Mouse (Mus musculus) splenic B cell, adult 2 months (primary cell): ENCODE data around the gene Actn1.
A peak's percentile ranks its signal among the peaks of the same experiment; 100 is the strongest.
"Not testable (repeated sequence)": the region's sequence is repeated elsewhere in the genome, so short reads cannot be mapped to it uniquely, and the experiment has no call there.

ENCODE experiments used
- DNase-seq: peaks from one replicate; pipeline ENCODE4 v3.0.0-alpha.2; 2011; ENCODE audit warnings: low read depth, low spot score
- H3K27me3 ChIP-seq: 2 replicates; pipeline ENCODE4 v1.6.1; 2012; ENCODE audit warnings: mild to moderate bottlenecking, low read length, moderate library complexity, mixed read lengths; ENCODE audit not compliant: control insufficient read depth, poor library complexity, insufficient read depth, severe bottlenecking
- H3K36me3 ChIP-seq: 2 replicates; pipeline ENCODE4 v1.6.1; 2012; ENCODE audit warnings: mild to moderate bottlenecking, low read length, moderate library complexity, mixed read lengths; ENCODE audit not compliant: control insufficient read depth, poor library complexity, insufficient read depth, severe bottlenecking

Actn1 gene

DNA sequence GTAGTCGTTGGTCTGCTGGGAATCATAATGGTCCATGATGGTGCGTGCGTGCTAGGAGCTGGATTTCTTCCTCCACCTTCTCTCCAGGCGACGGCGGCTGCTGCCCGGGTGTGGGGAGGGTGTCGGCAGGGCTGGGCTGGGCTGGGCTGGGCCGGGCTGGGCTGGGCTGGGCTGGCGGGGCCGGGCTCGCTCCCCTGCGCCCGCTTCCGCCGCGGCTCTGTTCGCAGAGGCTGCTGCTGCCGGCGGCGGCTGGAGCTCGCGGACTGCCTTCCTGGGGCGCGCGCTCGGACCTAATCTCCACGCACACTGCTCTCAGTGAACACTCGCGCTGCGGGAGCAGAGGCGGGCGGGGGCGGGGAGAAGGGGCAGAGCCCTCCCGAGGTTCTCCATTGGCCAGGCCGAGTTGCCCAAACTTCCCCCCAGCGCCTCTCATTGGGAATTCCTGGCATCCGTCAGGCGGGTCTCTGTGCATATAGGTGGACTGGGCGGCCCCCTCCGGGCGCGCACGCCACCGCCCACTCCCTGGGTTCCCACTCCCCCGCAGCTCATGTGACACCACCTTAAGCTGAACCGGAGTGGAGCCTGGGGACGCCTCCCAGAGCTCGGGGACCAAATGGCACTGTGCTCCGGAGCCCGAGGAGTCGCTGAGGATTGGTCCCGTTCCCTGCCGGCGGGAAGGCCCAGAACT lies at the start of gene Actn1:
TSS of gene Actn1 (minus strand) at position 316 of the 688 bp plus-strand sequence.
- H3K36me3 ChIP-seq: no peaks in the 10 kb centered on the region
- peak; percentile 47 for DNase-seq

DNA sequence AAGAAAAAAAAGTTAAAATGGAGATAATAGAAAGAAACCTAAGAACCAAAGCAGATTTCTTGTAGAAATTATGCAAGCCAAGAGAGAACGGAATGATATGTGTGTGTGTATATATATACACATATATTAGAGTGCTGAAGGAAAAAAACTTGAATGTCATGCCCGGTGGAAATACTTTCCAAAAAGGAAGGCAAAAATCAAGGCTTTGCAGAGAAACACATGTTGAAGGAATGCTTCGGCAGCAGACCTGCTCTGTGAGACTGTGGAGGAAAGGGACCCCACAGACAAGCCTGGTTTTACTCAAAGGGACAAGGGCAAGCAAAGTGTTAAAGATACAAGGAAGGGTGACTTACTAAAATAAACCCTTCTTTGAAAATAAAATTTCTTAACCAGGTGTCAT lies 47.4 kb upstream of the Actn1 start:
- H3K27me3 ChIP-seq: no peaks in the 10 kb centered on the region
- no peaks in the 10 kb centered on the region for H3K36me3 ChIP-seq
- DNase-seq: no peak

More for the DNA sequence above, at the start of gene Actn1:
- no peaks in the 10 kb centered on the region; the same call in 1 of the 2 replicates for H3K27me3 ChIP-seq

DNA sequence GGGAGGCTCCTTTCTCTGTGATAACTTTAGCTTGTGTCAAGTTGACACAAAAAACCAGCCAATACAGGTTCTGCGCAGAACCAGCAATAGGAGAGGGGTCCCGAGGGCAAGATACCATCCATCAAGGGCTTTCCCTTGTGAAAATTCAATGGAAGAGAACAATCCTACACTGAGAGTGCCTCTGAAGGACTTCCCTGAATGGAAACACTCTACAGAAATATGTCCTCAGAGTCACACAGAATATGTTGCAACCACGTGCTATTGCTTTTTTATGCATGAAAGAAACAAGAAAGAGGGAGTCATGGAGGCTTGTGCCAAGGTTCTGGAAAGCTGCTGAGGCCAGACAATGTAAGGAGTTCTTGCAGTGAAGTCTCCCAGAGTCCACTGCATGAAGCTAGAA lies 44.3 kb upstream of the Actn1 start:
- no peak for DNase-seq
- Histone ChIP-seq H3K36me3 (no peaks in the 10 kb centered on the region), H3K27me3 (no peaks in the 10 kb centered on the region)

DNA sequence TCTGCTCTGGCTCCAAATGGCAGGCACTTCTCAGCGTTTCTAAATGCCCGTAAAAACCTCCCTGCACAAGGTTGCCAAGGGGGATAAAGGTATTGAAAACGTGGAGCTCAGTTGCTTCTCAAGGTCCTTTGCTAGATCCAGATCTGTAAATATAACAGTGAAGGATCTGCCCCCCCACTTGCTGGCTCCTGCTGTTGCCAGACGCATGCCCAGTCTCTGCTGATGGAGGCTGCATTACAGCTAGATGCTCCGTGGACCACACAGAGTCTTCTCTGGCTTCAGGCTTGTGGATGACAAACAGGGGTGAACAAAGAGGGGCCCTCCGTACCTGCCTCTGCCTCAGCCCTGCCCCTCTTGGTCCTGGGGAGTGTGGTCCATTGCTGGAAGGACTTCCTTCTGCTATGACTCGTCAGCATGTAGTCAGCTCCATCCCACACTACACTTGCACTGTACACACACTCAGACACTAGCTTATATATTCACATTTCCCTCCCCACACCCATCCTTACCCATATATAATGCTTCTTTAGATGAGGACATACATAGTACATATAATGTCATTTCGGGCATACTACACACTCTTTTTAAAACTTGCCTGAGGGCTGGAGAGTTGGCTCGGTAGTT lies 40.8 kb upstream of the Actn1 start:
- DNase-seq: no peak

DNA sequence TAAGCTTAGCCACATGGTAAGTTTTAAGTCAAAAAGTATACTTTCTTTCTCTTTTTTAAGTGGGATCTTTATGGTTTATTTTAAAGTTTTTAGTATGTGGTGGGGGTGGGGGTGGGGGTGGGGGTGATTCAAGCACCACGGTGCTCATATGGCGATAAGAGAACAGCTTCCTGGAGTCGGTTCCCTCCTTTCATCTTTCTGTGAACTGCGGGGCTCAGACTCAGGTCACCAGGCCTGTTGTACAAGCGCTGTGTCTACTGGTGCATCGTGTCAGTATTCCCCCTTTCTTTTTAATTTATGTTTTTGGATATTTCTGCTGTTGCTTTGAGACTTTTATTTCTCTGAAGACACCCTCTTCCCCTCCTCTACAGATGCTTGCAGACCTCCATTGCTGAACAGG lies 38.5 kb upstream of the Actn1 start:
- Histone ChIP-seq H3K36me3 (no peaks in the 10 kb centered on the region), H3K27me3 (no peaks in the 10 kb centered on the region)
- no peak for DNase-seq

More for the DNA sequence above, 40.8 kb upstream of the Actn1 start:
- Histone ChIP-seq H3K27me3 (no peaks in the 10 kb centered on the region), H3K36me3 (no peaks in the 10 kb centered on the region)

DNA sequence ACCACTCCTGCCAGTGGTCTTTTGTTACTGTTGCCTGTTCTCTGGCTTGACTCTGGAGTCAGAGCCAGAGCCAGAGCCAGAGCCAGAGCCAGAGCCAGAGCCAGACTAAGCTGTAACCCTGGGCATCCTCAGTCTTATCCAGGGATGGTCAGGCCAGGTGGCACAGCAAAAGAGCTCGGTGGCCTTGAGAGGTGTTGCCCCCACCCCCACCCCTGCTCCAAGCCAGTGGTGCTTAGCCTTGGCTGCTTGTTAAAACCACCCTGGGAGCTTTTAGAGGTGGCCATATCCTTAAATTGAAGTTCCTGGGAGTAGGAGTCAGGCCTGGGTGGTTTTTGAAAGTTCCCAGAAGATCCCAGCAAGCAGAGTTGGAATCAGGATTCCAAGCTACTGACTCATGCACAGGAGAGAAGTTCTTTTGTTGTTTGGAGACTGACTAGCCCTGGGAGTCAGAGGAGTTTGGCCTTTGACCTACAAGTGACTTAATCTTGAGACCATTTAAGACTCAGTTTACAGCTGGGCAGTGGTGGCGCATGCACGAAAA lies 31.8 kb upstream of the Actn1 start:
- Histone ChIP-seq H3K27me3 (no peaks in the 10 kb centered on the region), H3K36me3 (no peaks in the 10 kb centered on the region)
- DNase-seq: no peak

DNA sequence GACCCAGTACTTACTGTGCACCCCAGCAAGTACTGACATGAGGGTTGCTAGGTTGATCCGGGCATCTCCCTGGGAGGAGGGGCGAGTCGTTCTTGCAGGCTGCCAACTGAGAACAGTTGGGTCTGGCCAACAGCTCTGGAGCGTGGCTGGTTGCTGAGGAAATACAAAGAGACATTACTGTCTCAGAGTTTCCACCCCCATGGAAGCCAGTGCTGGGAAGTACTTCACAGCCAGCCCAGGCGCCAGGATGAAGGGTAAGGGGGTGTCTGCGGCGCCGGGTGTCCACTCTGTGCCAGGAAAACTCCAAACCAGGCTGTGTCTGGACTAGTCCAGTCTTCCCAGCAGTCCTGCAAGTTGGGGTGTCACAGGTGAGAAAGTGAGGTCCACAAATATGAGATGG lies 30.8 kb upstream of the Actn1 start:
- H3K27me3 ChIP-seq: no peaks in the 10 kb centered on the region
- no peaks in the 10 kb centered on the region for H3K36me3 ChIP-seq
- no peak for DNase-seq

DNA sequence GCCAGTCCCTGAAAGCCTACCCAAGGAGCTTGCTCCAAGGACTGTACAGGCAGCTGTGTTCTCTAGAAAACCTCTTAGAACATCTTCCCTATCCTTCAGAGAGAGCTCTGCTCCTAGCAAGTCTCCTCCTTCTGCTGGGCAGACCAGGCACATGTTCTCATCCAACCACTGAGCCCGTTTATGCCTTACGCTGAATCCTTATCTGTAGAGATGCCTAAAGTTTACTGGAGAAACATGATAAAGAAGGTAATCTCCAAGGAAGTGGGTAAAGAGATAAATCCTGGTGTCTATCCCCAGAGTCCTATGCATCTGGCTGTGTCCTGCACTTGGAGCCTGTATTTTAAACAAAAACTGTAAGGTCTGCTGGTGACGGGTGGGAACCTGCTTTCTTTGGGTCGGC lies 30.3 kb upstream of the Actn1 start:
- no peak for DNase-seq
- Histone ChIP-seq H3K27me3 (no peaks in the 10 kb centered on the region), H3K36me3 (no peaks in the 10 kb centered on the region)

DNA sequence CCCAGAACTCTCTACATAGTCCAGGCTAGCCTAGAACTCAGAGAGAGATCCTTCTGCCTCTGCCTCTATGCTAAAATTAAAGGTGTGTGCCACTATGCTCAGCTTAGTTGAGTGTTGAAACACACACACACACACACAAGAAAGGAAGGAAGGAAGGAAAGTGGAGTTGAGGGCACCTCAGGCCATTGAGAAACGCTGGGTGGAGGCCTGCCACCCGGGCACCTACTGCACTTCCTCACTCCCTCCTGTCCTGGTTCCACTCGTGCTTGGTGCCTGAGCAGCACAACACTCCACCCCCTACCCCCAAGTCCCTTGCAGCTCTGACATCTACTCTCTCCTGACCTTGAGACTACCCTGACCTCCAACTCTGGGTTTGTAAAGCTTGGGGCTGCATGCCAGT lies 29.6 kb upstream of the Actn1 start:
- no peak for DNase-seq
- H3K27me3 ChIP-seq: no peaks in the 10 kb centered on the region

DNA sequence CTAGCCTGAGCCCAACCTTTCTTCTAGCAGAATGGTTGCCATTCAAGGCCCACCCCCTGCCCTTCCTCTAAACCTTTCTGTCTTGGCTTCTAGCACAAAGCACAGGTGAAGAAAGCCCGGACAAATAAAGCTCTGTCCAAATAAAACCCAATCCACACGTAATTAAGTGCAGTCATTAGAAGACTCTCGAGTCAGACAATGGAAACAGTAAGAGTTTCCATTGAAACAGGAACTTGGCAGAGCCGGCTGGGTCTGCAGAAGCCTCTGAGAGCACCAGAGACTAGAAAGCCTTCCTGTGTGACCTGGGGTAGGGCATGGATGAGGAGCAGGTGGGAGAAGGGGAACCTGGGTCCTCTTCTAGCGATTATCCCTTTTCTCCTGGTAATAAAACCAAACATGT lies 25.7 kb upstream of the Actn1 start:
- DNase-seq: peak; percentile 13
- Histone ChIP-seq H3K36me3 (no peaks in the 10 kb centered on the region), H3K27me3 (no peaks in the 10 kb centered on the region)

More for the DNA sequence above, 29.6 kb upstream of the Actn1 start:
- no peaks in the 10 kb centered on the region for H3K36me3 ChIP-seq

DNA sequence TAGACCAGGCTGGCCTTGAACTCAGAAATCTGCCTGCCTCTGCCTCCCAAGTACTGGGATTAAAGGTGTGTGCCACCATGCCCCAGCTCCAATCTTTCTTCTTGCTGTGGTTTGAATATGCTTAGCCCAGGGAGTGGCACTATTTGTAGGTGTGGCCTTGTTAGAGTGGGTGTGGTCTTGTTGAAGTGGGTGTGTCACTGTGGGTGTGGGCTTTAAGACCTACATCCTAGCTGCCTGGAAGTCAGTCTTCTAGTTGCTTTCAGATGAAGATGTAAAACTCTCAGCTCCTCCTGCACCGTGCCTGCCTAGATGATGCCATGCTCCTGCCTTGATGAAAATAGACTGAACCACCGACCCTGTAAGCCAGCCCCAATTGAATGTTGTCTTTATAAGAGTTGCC lies 24.1 kb upstream of the Actn1 start:
- not testable (repeated sequence) for H3K27me3 ChIP-seq, H3K36me3 ChIP-seq, DNase-seq

DNA sequence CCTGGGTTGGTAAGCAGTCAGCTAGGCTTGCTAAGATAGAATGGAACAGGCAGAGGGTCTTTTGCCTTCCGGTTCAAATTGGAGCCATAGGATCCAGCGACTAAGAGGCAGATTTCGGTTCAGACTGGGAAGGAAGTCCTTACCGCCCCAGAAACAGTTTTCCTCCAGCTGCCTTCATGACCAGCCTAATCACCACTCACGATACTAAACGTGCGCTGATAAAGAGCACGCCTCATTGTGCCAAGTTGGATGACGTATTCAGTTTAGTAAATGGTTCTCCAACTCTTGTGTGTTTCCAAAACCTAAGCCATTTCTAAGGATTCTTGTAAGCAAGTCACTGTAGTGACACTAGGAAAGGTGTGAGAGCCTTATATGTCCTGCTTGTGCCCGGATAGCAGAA lies 18.7 kb upstream of the Actn1 start:
- Histone ChIP-seq H3K36me3 (no peaks in the 10 kb centered on the region), H3K27me3 (no peaks in the 10 kb centered on the region)
- DNase-seq: no peak

DNA sequence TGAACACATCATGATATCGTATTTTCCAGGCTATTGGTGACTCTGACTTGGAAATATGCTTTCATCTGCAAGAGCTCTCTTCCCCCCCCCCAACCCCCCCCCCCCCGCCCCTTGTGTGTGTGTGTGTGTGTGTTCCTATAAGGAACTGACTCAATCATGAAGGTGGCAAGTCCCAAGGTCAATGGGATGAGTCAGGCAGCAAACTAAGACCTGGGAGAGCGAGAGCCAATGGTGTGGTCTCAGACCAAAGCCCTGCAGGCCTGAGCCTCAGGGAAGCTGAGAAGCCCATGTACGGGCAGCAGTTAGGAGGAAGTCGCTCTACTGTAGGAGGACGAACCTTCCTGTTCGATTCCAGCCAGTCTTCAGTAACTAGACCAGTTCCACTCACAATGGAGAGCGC lies 17.3 kb upstream of the Actn1 start:
- no peak for DNase-seq
- Histone ChIP-seq H3K36me3 (no peaks in the 10 kb centered on the region), H3K27me3 (no peaks in the 10 kb centered on the region)

DNA sequence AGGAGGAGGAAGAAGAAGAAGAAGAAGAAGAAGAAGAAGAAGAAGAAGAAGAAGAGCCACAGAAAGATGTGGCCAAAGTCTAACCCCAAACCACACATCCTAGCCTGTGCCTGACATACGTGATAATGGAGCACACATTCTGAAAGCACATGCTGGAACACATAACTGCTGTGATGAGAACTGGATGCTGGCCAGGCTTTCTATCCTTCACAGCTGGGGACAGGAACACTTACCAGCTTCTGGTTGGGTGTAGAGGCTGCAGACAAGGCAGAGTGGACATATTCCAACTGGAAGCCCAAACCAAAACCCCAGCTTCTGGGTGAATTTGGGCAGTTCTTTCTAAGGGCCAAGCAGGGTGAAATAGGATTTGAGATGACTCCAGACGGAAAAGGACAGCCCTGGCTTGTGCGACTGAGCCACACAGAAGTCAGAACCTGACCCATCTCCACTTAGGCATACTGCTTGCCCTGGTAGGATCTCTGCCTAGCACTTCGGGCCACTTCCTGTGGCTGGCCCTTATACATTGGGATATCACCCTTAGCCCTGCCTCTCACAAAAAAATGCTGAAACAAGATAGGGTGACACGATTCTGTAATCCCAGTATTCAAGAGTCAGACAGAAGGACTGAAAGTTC lies 15.1 kb upstream of the Actn1 start:
- no peak for DNase-seq
- no peaks in the 10 kb centered on the region; the same call in 1 of the 2 replicates for H3K27me3 ChIP-seq
- H3K36me3 ChIP-seq: no peaks in the 10 kb centered on the region

DNA sequence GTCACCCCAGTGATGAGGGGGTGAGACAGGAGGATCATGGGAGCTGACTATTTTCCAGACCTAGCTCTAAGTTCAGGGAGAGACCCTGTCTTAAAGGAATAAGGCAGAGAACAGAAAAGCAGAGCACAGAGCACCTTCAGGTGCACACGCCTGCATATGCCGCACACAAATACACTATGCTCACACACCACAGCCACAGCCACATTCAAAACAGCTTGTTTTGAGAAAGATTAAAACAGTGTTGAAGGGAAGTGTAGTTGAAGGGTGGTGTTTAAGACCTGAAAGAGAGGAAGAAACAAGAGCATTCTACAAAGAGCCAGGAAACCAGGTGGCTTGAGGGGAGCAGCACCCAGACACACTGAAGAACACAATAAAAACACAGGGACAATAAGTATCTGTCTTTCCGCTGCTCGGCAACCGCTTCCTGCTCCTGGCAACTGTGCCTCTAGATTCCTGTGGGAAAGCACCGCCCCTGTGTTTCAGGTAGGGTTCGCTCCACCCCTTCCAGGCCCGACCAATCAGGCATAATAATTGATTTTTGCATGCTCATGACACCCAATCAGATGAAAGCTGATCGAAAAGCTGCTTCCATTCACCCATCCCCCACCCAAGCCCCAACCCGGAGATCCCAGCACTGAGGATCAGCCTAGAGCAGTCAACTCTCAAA lies 13.0 kb upstream of the Actn1 start:
- Histone ChIP-seq H3K36me3 (no peaks in the 10 kb centered on the region), H3K27me3 (no peaks in the 10 kb centered on the region; the same call in 1 of the 2 replicates)
- no peak for DNase-seq
